Mouse (Mus musculus) MEL (cell line): ENCODE measurements around the gene Tmem45a. TPM values are rescaled to one million over a fixed set of nuclear protein-coding genes. Genes with fewer than 3 reads are reported as not detected.
A peak's percentile ranks its signal among the peaks of the same experiment; 100 is the strongest.

Experiments used
- DNase-seq: peaks from one replicate; pipeline ENCODE4 v3.0.0; 2011; ENCODE audit warnings: low read depth, low spot score
- H3K27ac ChIP-seq: 2 replicates; pipeline ENCODE4 v1.5.1; 2012; ENCODE audit warnings: low read depth, mild to moderate bottlenecking, control low read depth, low read length, moderate library complexity; ENCODE audit not compliant: control insufficient read depth
- H3K27me3 ChIP-seq, 2 experiments: fragments of 150-350 bp in 1 of 2; sonication (generic) in 1 of 2; 2 replicates each; pipeline ENCODE4 v1.6.1; 2012; ENCODE audit warnings: low read length in 2 of 2, mild to moderate bottlenecking in 2 of 2, improper control_type of control experiment in 1 of 2, moderate library complexity in 1 of 2; ENCODE audit not compliant: insufficient read depth in 2 of 2, control insufficient read depth in 1 of 2
- H3K36me3 ChIP-seq, 2 experiments: 2 replicates each; pipeline ENCODE4 v1.6.1; 2012 to 2014; ENCODE audit warnings: low read length in 2 of 2, improper control_type of control experiment in 1 of 2, inconsistent platforms in 1 of 2, mild to moderate bottlenecking in 1 of 2; ENCODE audit not compliant: insufficient read depth in 2 of 2, control insufficient read depth in 1 of 2
- H3K4me1 ChIP-seq, 2 experiments: fragments of 150-350 bp in 1 of 2; sonication (generic) in 1 of 2; 2 replicates each; pipeline ENCODE4 v1.6.1; 2012; ENCODE audit warnings: low read length in 2 of 2, improper control_type of control experiment in 1 of 2, mild to moderate bottlenecking in 1 of 2; ENCODE audit not compliant: insufficient read depth in 2 of 2, control insufficient read depth in 1 of 2
- H3K4me3 ChIP-seq, 2 experiments: fragments of 150-350 bp in 1 of 2; sonication (generic) in 1 of 2; 2 replicates each; pipeline ENCODE4 v1.5.1; 2012; ENCODE audit warnings: low read depth in 2 of 2, low read length in 2 of 2, mild to moderate bottlenecking in 2 of 2, moderate library complexity in 2 of 2, control low read depth in 1 of 2, improper control_type of control experiment in 1 of 2; ENCODE audit not compliant: control insufficient read depth in 1 of 2, insufficient read depth in 1 of 2
- H3K79me2 ChIP-seq: 2 replicates; pipeline ENCODE4 v1.6.1; 2012; ENCODE audit warnings: mild to moderate bottlenecking, low read length, moderate library complexity; ENCODE audit not compliant: control insufficient read depth, poor library complexity, insufficient read depth
- H3K9ac ChIP-seq: 2 replicates; pipeline ENCODE4 v1.6.1; 2012; ENCODE audit warnings: low read depth, mild to moderate bottlenecking, control low read depth, low read length, moderate library complexity; ENCODE audit not compliant: control insufficient read depth, poor library complexity, severe bottlenecking
- H3K9me3 ChIP-seq: fragments of 150-350 bp; sonication (generic); replicated peaks from 2 replicates; pipeline ENCODE4 v1.6.1; 2012; ENCODE audit warnings: mild to moderate bottlenecking, low read length, improper control_type of control experiment, moderate library complexity; ENCODE audit not compliant: insufficient read depth
- CHD2 ChIP-seq: IDR thresholded peaks from 2 replicates; pipeline ENCODE4 v1.6.1; 2011; ENCODE audit warnings: low read length, improper control_type of control experiment
- ELF1 ChIP-seq: IDR thresholded peaks from 2 replicates; pipeline ENCODE4 v1.6.1; 2014; ENCODE audit warnings: low read depth, mild to moderate bottlenecking, inconsistent platforms, low read length, improper control_type of control experiment, moderate library complexity
- EP300 ChIP-seq, 2 experiments: IDR thresholded peaks; 2 replicates each; pipeline ENCODE4 v1.6.1; 2011; ENCODE audit warnings: improper control_type of control experiment in 2 of 2, low read length in 2 of 2, low read depth in 1 of 2, mild to moderate bottlenecking in 1 of 2
- ETS1 ChIP-seq: IDR thresholded peaks from 2 replicates; pipeline ENCODE4 v1.6.1; 2012; ENCODE audit warnings: low read depth, mild to moderate bottlenecking, inconsistent platforms, low read length, improper control_type of control experiment, moderate library complexity
- GATA1 ChIP-seq: IDR thresholded peaks from 2 replicates; pipeline ENCODE4 v1.6.1; 2011; ENCODE audit warnings: low read depth, low read length, improper control_type of control experiment
- HCFC1 ChIP-seq: IDR thresholded peaks from 2 replicates; pipeline ENCODE4 v1.6.1; 2012; ENCODE audit warnings: low read depth, mild to moderate bottlenecking, inconsistent platforms, low read length, improper control_type of control experiment, moderate library complexity
- KAT2A ChIP-seq: conservative IDR thresholded peaks from 2 replicates; pipeline ENCODE4 v1.6.1; 2012; ENCODE audit warnings: low read depth, low read length, improper control_type of control experiment, inconsistent platforms
- MAFK ChIP-seq: IDR thresholded peaks from 2 replicates; pipeline ENCODE4 v1.6.1; 2011; ENCODE audit warnings: low read depth, mild to moderate bottlenecking, low read length, improper control_type of control experiment, borderline replicate concordance
- MAX ChIP-seq: IDR thresholded peaks from 2 replicates; pipeline ENCODE4 v1.6.1; 2011; ENCODE audit warnings: low read length, improper control_type of control experiment
- MAZ ChIP-seq: IDR thresholded peaks from 2 replicates; pipeline ENCODE4 v1.6.1; 2012; ENCODE audit warnings: low read depth, mild to moderate bottlenecking, inconsistent platforms, low read length, improper control_type of control experiment
- MYC ChIP-seq: IDR thresholded peaks from 2 replicates; pipeline ENCODE4 v1.6.1; 2011; ENCODE audit warnings: low read depth, mild to moderate bottlenecking, low read length, improper control_type of control experiment, moderate library complexity
- POLR2A ChIP-seq, 2 experiments: IDR thresholded peaks; 2 replicates each; pipeline ENCODE4 v1.6.1; 2011 to 2012; ENCODE audit warnings: low read length in 2 of 2, mild to moderate bottlenecking in 2 of 2, control low read depth in 1 of 2, improper control_type of control experiment in 1 of 2, low read depth in 1 of 2, moderate library complexity in 1 of 2; ENCODE audit not compliant: control insufficient read depth in 1 of 2, insufficient read depth in 1 of 2, poor library complexity in 1 of 2
- SIN3A ChIP-seq: IDR thresholded peaks from 2 replicates; pipeline ENCODE4 v1.6.1; 2012; ENCODE audit warnings: low read length, improper control_type of control experiment, inconsistent platforms
- SMC3 ChIP-seq: IDR thresholded peaks from 2 replicates; pipeline ENCODE4 v1.6.1; 2011; ENCODE audit warnings: low read depth, low read length, improper control_type of control experiment
- TAL1 ChIP-seq: IDR thresholded peaks from 2 replicates; pipeline ENCODE4 v1.6.1; 2012; ENCODE audit warnings: mild to moderate bottlenecking, inconsistent platforms, low read length, moderate library complexity, mixed read lengths
- TBP ChIP-seq: IDR thresholded peaks from 2 replicates; pipeline ENCODE4 v1.8.0; 2011; ENCODE audit warnings: low read depth, low read length, improper control_type of control experiment
- TCF12 ChIP-seq: IDR thresholded peaks from 2 replicates; pipeline ENCODE4 v1.6.1; 2014; ENCODE audit warnings: low read depth, mild to moderate bottlenecking, inconsistent platforms, low read length, improper control_type of control experiment, moderate library complexity
- USF2 ChIP-seq, 2 experiments: IDR thresholded peaks; 2 replicates each; pipeline ENCODE4 v1.6.1; 2011 to 2012; ENCODE audit warnings: improper control_type of control experiment in 2 of 2, low read length in 2 of 2, borderline replicate concordance in 1 of 2, inconsistent platforms in 1 of 2, low read depth in 1 of 2, mild to moderate bottlenecking in 1 of 2; ENCODE audit not compliant: insufficient read depth in 1 of 2
- polyA plus RNA-seq, 2 experiments: library from polyadenylated mRNA; stranded (reverse) in 1 of 2; unstranded in 1 of 2; fragments of >175 nt in 1 of 2; fragments of >200 nt in 1 of 2; gene quantifications; 2 replicates each; pipeline versions ENCODE4 v1.2.1 to v1.2.4; 2012; ENCODE audit warnings: low replicate concordance in 2 of 2, low read depth in 1 of 2; ENCODE audit not compliant: insufficient read length in 2 of 2, insufficient read depth in 1 of 2, missing spikeins in 1 of 2
- total RNA-seq: library from RNA; depleted of rRNA; stranded (reverse); fragments of 300-350 nt; gene quantifications from 2 replicates; pipeline ENCODE4 v1.2.3, GENCODE M21; 2012

Gene Tmem45a
- total and polyA plus RNA-seq, 3 experiments: not detected

DNA sequence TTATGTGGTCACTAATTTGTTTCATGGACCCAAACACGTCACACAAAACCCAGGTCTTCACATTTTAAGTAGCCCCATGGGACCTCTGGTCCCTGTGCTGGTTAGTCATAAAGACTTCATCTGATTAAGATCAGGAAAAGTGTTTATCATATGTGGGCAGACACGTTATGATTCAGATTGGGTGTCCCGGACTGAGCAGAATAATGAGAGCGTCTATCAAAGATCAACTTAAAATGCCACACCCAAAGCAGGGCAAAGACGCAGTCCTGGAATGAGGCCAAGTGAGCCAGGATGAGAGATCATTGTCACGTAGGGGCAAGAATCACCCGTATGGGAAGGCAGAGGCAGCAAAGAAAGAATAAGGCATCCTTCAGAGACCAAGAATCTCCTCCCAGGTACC is 87.1 kb downstream of the Tmem45a start (continued):
- TF ChIP-seq MYC (no peak), CHD2 (no peak), TAL1 (no peak), POLR2A (IDR thresholded peaks at IDR 0.05; ENCODE audit: control insufficient read depth in 1 of 2, insufficient read depth in 1 of 2, low read depth in 1 of 2, low read length in 2 of 2, poor library complexity in 1 of 2) (no peak), EP300 (IDR thresholded peaks at IDR 0.05; ENCODE audit: low read depth in 1 of 2, low read length in 2 of 2) (peak; percentile 55 to 76; a peak in 3 of 4 replicates), MAZ (no peak), USF2 (IDR thresholded peaks at IDR 0.05; ENCODE audit: borderline replicate concordance in 1 of 2, insufficient read depth in 1 of 2, low read depth in 1 of 2, low read length in 2 of 2) (no peak), SMC3 (no peak), SIN3A (no peak), MAFK (no peak)

DNA sequence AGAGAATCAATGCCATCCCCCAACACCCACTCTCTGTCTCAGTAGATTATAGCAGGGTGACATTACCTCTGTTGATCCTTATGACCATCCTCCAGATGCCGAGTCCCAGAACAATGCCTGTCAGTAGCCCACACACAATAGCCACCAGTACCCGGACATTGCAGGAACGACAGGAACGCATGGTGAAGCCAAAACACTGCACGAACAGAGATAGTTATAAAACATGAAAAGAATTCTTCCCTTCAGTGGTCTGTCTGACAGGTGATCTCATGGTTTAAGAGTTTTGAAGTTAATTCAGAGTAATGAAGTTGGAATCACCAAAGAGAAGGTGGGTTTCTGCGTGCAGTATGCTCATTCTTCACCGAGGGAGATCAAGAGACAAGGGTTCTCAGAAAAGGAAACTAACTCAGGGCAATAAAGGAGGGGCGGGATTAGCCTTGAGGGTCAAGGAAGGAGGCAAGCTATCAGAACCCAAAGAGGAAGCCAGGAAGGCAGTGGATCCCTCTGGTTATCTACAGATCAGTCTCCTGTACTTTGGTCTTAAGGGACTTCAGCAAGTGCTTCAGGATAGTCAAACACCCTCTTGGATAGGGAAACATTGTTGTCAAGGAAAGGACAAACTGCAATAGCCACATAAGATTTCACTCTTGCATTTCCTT is 90.4 kb downstream of the Tmem45a start, which contains the start of gene Adgrg7:
Gene Adgrg7 (minus strand): TSS at position 375 of the 659 bp plus-strand sequence.
- Histone ChIP-seq H3K9ac (peak within 1 kb of the TSS; percentile 69), H3K27ac (peak within 1 kb of the TSS; percentile 67), H3K4me1 (peaks cover 14 to 21% of the 10 kb centered on the region in 2 experiments), H3K36me3 (peaks cover 0 to 33% of the 10 kb centered on the region in 2 experiments; a peak in 2 of 4 replicates), H3K27me3 (no peaks in the 10 kb centered on the region; a peak in 1 of 4 replicates), H3K9me3 (no peaks in the 10 kb centered on the region), H3K79me2 (peaks cover 9% of the 10 kb centered on the region), H3K4me3 (peak within 1 kb of the TSS; percentile 81 to 87)
- peak; percentile 74 for DNase-seq
- TF ChIP-seq TBP (peak; percentile 7; the same call in 1 of the 2 replicates), EP300 (IDR thresholded peaks at IDR 0.05; ENCODE audit: low read depth in 1 of 2, low read length in 2 of 2) (peak; percentile 14 to 52; a peak in 3 of 4 replicates), MAZ (no peak), ELF1 (peak; percentile 30; the same call in 1 of the 2 replicates), GATA1 (peak; percentile 60), TCF12 (0 out of 2 replicates have a peak, but pooled peaks have one; percentile 35), POLR2A (IDR thresholded peaks at IDR 0.05; ENCODE audit: control insufficient read depth in 1 of 2, insufficient read depth in 1 of 2, low read depth in 1 of 2, low read length in 2 of 2, poor library complexity in 1 of 2) (peak in 1 of 2 experiments; percentile 47; a peak in 1 of 4 replicates), TAL1 (no peak), MAX (peak; percentile 25; the same call in 1 of the 2 replicates), SIN3A (0 out of 2 replicates have a peak, but pooled peaks have one; percentile 2), HCFC1 (0 out of 2 replicates have a peak, but pooled peaks have one; percentile 13), KAT2A (no peak), ETS1 (peak; percentile 33; the same call in 1 of the 2 replicates)
